Mouse (Mus musculus) thymus, postnatal 10 days (tissue): Measurements from ENCODE around the gene Cfap20.
"Not testable (repeated sequence)": the region's sequence is repeated elsewhere in the genome, so short reads cannot be mapped to it uniquely, and the experiment has no call there.

Source experiments
- DNase-seq, 2 experiments: peaks; one replicate each; pipeline ENCODE4 v3.0.0; 2021; ENCODE audit warnings: low spot score in 2 of 2

Gene Cfap20

DNA sequence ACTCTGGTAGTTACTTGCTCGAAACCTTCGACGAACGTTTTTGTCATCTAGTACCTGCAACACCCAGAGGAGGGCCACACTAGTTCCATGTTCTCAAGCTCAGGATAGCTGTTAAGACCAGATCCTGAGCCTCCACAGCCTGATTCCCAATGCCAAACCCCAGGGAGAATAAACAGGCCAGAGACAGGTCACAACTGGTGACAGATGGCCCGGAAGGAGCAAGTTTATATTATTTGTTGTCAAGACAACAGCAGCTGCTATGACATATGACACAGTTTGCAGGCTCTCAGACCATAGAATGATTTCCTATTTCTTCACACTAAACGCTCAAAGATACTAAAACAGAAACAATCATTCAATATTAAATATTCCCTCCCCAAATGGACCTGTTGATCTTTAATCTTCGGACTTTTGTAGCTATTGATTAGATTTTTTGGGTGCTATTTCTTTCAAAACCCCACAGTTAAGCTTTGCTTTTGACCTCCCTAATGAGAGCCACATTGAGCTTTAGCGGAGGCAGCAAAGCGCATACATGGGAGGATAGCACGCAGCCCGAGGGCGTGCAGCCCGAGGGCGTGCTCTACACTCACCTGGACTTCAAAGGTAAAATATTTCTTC is 12.4 kb downstream of the Cfap20 start:
- no peak for DNase-seq

DNA sequence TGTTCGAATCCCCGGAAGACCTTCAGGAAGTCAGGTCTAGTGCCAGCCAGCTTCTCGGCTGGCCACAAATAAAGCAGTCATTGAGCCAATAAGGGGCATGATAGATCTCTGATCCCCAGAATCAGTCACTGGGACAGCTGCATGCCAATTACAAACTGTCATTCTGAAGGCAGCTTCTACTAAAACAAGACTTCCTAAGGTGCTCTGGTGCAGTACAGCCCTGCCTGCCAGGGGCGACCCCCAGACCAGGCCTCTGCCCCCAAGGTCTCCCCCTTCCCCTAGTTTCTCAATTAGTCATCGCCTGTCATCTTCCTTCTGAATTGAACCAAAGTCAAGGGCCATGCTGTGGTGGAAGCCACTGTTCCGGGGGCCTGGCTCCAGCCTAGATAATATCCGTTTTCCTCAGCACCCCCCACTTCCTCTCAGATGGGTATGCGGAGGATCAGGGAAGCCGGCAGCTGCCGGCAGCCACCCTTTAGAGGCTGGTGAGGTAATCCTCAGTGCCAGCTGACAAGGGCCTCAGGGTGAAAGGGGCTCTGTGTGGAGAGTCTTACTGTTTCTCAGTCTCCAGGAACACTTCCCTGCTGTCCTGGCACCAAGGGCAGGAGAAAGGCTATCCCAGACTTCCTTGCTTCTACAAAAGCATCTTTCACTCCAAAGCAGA is 23.2 kb downstream of the Cfap20 start:
- peak in 1 of 2 experiments; percentile 28 for DNase-seq

DNA sequence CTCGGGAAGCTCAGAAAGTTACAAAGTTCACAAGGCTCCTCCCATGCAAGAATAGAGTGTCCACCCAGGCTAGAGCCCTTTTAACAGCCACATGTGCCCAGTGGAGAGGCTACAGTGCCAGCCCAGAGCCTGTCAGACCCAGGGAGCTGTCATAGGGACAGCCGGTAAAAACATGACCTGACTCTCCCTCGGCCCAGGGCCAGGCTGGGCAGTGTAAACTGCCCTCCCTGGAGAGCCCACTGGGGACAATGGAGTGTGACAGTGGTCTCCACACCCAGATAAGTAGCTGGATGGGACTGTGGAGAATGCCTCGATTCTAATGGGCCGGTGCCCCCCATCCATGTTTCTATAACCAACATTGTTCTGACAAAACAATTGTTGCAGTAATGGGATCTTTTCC is 25.2 kb downstream of the Cfap20 start:
- DNase-seq = no peak

DNA sequence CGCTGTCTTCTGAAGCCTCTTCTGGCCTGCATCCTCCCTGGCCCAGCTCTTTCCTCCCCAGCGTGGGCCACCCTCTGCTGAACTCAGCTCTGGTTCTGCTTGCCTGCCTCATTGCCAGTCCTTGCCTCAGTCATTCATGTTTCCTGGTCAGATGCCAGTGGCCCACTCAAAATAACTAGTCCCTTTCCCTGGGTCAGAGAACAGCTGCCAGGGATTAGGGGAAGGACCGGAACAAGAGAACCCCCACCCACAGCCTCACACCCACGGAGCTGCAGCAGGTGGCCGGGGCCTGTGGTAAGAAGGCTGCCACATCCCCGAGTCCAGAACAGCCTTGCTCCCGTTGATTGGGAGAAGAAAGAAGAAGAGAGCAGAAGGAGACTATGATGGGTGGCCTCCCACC is 33.6 kb downstream of the Cfap20 start:
- DNase-seq = no peak

DNA sequence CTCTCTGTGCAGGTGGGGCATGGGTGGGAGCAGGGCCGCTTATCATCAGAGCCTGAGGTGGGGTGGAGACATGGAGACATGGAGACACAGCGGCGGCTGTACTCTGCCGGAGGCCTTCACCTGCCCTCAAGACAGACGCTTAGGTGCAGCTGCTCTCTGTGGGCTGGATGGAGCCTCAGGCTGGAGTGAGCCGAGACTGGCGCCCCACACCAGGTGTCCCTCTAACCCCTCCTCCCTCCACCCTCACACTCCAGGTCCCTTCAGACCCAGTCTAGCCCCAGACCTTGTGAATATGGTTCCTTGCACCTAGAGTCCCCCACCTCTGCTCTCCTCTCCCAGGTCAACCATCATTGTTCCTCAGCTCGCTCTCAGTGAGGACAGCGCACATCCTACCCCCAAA is 35.5 kb downstream of the Cfap20 start:
- DNase-seq = no peak

DNA sequence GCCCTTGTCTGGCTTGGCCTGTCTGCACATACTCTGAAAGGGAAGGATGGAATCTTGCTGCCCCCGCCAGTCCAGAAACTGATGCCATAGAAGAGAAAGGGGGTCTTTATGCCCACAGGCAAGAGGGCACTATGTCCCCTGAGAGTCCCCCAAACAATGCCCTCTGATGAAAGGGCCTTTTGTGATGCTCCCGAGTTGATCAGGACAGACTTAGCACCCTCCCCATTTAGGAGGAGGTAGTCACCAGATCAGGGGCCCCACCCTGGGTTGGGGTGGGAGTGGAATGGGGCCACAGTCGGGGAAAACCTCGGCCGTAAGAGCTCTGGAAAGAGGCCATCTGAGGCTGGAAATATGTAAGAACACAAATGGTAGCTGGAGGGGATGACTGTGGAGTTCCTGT is 37.5 kb downstream of the Cfap20 start:
- no peak for DNase-seq

DNA sequence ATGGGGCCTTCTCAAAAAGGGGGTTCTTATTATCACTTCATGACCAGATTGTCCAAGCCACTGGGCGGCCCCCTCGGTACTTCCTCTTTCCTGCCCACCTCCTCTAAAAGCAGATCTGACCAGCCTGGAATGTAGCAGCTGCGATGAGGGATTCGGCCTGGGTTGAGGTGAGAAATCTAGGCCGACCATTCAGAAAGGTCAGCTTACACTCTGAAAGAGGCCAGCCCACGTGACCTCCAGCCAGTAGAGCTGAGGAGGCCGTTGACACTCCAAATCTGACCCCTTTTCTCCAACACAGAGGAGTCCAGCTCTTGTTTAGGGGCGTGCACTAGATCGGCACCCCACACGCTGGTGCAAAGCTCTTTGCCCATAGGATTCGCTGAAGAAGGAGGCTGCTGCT is 37.9 kb downstream of the Cfap20 start:
- no peak for DNase-seq

DNA sequence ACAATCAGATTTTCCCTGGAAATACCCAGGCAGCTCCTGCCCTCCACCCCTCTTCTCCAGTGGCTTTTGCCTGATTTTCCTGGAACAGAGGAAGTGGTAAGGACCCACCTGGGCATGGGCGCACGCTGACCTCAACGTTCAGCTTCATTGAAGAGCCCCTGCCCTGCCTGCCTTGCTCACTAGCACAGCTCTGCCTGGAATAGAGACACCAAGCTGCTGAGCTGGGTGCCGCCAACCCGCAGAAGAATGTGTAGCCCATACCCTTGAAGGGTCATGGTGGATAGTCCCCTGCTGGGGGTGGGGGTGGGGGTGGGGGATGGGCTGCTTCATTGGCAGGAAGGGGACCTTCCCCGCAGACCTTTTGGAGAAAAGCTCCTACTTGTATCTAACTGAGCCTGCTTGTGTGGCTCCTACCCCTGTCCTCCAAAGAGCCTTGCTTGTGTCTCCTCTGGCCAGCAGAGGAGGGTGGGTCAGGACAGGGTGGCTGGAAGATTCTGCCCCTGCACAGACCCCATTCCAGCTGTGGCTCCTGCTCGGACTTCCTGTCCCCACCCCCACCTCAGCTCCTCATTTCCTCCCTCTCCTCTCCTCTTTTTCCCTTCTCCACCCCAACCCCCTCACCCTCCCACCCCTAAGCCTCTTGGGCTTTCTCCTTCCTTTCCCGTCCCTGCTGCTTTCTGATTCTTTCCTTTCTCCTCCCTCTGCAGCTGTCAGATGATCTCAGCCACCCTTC is 39.3 kb downstream of the Cfap20 start:
- DNase-seq = no peak

DNA sequence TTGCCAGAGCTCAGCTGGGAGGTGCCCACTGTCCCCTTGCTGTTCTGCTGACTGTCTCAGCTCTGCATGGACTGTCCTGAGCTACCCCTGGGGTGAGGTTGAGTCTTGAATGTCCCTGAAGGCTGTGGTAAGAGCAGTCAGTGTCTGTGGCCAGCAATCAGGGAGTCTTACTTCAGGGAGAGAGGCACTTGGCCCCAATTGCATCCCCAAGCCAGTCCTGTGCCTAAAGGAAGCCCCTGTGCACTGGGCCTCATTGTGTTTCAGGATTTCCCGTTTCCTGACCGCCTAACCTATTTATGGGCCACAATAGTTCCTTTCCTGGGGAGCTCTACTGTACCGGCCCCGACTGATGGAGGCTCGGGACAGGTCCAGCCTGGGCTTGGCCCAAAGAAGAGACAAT is 42.1 kb downstream of the Cfap20 start:
- no peak for DNase-seq

DNA sequence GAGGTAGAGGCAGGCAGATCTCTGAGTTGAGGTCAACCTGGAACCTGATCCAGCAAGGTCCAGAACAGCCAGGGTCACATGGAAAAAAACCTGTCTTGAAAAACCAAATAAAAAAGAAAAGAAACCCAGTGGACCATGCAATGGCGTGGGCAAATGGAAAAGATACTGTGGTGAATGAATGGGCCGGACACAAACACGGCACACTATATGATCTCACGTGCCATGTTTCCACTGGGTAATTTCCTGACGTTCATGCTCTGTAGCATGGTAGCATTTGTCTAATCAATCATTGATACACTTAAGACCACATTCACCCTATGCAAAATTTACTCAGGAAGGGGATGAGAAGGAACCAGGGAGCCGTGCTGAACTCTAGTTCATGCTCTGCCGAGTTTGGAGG is 43.6 kb downstream of the Cfap20 start:
- DNase-seq = no peak

DNA sequence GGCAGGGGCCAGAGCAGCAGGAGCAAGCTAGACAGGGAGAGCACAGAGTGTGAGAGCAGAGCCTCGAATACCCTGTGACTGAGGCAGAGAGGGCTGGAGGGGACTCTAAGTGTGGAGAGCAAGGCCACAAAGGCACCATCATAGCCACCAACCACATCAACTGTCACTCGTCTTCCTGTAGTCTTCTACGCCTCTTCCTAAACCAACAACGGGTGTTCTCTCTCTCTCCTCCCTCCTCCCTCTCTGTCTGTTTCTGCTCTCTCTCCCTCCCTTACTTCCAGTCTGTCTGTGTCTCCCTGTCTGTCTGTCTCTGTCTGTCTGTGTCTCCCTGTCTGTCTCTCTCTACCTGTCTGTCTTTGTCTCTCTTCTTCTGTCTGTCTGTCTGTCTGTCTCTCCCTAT is 44.4 kb downstream of the Cfap20 start:
- DNase-seq = peak in 1 of 2 experiments; percentile 33

DNA sequence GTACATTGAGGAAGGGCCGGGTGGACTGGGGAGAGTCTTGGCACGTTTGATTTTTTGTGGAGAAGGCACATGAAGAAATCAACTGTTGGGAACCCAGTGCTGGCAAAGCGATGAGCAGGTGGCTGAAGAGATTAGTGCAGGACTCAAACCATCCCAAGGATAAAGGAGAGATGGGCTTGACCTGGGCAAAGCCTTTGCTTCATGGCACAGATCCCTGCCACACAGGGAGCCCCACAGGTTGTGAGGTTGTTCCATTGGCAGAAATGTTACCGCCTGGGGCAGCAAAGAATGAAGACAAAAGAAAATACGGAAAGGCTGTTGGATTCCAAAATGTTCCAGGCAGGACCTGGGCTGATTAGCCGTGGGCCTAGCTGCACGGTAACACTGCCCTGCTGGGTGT is 46.7 kb downstream of the Cfap20 start:
- no peak for DNase-seq

DNA sequence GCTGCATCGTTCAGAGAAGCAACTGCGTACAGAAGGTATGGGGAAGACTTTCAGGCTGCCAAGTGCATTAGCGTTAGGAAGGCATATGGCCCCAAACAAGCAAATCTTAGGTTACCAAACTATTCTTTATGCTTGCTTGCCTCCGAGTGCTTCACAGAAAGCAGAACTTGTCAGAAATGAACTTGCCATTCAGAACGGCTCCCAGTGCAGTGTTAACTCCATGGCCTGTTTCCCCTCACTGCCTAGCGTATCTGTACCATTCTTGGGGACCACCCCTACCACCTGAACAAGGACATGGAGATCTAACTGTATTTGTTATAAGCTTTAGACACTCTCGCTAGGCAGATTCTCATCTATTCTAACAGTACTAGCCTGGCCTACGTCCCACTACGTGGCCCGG is 47.4 kb downstream of the Cfap20 start:
- no peak for DNase-seq

DNA sequence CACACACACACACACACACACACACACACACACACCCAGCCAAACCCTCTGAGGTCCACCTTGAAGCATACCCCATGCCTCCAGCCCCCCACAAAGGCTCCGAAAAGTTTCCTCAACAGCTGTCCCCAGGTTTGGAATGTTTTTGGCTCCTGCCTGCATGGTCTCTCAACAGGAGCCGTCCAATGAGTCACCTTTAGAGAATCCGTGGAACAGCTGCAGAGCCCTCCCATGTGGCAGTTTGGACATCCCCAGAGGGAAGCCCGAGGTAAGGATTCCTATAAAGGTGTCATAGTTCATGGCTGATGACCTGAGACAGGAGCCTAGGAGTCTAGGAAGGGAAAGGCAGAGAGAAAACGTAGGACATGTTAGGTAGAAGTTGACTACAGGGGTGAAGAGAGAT is 48.6 kb downstream of the Cfap20 start:
- DNase-seq = no peak

DNA sequence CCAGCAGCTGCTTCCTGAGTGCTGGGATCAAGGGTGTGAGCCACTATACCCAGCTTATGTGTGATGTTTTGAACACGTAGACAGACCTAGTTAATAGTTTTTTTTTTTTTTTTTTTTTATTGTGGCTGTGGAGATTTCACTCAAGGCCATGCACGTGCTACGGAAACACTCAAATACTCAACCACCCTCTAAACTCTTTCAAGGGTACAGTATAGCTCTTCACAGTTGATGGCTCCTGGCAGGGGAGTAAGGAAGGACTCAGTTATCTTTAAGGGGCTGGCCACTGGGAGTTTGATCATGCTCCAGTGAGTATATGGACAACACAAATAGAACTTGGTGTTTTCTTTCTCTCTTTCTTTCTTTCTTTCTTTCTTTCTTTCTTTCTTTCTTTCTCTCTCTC is 50.2 kb downstream of the Cfap20 start:
- DNase-seq = no peak

DNA sequence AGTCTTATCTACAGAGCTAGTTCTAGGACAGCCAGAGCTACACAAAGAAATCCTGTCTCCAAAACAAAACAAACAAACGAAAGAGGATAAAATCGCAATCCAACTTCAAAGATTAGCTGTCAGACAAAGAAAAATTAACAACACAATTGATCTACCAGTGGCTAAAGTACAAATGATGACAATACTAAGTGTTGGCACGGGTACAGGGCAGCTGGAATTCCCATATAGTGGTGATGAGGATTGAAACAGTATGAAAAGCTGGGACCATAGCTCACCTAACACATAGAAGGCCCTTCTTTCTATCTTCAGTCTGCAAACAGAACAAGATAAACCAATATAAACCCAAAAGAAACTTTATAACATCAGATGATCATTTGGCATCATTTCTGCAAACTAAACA is 53.1 kb downstream of the Cfap20 start:
- no peak for DNase-seq

DNA sequence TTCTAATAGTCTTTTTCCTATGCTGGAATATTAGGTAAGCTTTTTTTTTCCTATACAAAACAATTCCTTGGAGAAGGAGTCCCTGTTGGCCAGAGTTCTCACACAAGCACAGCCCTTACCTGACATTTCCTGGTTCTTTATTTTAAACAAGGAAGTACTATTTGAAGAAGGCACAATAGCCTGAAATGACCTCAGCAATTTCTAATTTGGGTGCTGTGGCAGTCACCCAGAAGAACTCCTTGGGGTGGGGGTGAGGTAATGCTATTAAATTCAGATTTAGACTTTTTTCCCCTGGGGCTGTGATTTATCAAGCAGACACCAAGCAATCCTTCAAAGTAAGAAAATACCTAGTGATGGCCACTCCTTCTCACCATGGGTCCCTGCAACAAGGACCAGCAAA is 53.7 kb downstream of the Cfap20 start:
- no peak for DNase-seq

DNA sequence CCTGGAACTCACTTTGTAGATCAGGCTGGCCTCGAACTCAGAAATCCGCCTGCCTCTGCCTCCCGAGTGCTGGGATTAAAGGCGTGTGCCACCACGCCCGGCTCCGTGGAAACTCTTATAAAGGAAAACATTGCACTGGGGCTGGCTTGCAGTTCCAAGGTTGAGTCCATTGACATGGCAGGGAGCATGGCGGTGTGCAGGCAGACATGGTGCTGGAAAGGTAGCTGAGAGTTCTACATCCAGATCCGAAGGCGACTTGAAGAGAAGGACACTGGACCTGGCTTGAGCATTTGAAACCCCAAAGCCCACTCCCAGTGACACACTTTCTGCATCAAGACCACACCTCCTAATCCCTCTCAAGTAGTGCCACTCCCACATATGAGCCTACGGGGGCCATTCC is 55.7 kb downstream of the Cfap20 start:
- not testable (repeated sequence) for DNase-seq

DNA sequence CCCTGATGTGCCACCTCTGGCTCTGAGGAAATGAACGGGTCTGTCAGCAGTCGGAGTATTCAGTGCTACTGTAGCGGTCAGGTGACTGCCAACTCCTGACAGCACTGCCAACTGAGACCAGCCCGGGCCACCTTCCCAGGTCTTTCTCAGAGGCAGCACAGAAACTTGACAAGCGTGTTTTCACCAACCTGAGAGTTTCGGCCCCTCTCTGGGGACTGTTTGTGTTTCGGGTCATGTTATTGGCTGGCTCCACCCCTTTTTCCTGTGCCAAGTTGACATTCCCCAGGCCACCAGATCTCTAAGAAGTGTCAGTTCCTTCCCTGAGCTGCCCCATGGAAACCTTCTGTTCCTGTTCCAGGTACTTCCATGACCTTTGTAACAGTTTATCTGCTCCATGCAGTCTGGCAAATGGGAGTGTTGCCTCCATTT is 56.8 kb downstream of the Cfap20 start:
- DNase-seq = no peak

DNA sequence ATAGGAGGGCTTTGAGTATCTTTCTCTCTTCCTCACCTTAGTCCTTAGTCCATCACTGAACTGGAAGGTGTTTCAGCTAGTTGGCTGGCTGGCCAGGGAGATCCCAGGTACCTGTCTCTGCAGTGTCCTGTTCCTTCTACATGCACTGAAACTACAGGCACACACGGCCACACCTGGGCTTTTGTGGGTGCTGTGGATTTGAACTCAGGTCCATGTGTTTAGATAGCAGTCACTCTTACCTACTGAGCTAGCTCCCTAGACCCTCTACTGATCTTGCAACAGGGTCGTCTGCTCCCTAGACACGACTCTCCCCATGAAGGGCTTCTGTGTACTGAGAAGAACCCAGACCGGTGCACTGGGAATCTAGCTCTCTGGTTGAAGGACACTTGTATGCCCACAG is 57.6 kb downstream of the Cfap20 start:
- no peak for DNase-seq

DNA sequence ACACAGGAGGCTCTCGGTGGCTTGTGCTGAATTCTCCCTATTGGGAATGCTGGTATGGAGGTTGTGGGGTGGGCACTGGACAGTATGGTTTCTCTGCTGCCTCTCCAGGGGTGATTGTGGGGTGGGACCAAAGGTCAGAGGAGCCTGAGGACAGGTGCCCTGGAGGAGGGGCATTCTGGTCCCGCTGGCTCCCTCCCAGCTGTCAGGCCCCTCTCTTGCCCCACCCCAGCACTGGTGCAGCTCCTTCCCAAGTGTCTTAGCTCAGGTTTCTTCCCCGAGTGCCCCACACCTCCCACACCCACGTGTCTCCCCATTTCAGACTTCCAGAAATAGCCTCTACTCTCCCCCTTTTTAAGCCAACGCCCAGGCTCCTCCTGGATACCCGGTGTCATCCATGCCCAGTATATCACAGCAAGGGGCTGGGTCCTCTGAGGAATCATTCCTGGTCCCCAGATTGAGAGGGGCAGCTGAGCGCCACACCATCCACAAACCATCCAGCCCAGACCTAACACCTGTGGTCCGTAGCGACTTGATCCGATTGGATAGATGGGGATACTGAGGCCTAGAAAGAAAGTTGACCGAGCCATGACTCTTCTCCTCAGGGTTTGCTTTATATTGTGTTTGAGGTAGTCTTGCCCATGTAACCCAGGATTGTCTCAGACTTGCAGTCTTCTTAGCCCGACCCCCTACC is 58.2 kb downstream of the Cfap20 start:
- DNase-seq = no peak

DNA sequence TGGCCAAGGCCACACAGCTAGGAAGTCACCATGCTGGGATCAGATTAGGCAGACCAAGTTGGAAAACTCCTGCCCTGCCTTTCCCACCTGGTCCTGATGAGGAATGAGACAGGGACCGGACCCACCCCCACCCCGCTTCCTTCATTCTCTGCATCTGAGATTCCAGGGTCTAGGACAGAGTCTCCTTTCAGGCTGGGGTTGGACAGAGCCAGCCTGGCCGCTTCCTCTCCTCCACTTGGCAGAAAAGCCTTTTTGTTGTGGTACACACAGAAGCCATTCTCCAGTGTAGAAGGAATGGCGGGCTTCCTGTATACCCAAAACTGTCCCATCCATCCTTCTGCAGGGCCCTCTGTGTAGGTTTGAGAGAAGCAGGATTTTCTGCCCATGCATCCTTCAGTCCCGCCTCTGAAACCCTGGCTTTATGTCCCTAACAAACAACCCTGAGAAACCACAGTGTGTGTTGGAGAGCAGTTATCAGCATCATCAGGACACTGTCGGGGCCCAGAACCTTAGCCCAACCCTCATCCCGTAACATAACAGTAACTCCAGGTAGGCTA is 59.2 kb downstream of the Cfap20 start:
- no peak for DNase-seq
